Mouse (Mus musculus) heart, postnatal 4 days (tissue): ENCODE measurements at regions not wholly inside any gene's neighbourhood (a gene's known extent, or its start where the extent isn't known, plus 50 kb on each side); places are given as distances from the start of the nearest gene placed in this dataset.

Source experiments
- DNase-seq: peaks from one replicate; pipeline ENCODE4 v3.0.0; 2021

GRCm38 (mm10) chr1:90353325-90353724 is 149.5 kb downstream of the Ackr3 start:
- no peak for DNase-seq

DNA sequence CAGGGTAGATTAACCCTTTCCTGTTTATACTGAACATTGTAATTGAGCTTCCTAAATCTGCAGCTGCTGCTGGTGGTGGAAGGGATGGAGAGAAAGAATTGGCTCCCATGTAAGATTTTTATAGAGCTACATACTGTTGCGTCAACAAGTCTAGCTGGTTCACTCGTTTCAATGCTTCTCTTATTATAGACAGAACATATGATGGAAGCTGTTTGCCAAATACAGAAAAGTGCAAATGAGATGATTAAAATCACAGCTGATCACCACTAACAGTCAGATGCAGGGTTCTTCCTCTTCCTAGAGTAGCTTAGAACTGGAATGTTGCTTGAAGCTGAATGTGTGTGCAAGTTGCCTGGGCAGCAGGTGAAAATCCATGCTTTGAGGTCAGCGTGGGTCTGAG is 152.8 kb downstream of the Ackr3 start:
- no peak for DNase-seq

DNA sequence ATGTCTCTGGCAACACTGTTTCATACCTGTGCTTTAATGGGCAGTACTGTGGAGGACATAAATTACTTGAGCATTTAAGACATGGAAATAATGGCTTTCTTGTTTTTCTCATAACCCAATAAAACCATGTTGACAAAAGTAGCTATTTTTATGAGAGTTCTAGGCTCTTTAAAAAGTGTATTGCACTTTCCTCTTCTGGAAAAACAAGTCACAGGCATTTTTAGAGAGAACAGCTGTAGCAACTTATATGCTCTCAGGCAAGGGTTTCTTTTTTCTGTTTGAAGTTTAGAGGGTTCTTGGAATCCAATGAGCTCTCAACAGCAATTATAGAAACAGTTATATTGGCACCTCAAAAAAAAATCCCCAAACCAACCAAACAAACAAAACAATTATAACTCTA is 153.6 kb downstream of the Ackr3 start:
- no peak for DNase-seq

GRCm38 (mm10) chr1:90358971-90359370 is 155.2 kb downstream of the Ackr3 start:
- peak; percentile 37 for DNase-seq

GRCm38 (mm10) chr1:90360065-90360464 is 156.3 kb downstream of the Ackr3 start:
- peak; percentile 15 for DNase-seq

DNA sequence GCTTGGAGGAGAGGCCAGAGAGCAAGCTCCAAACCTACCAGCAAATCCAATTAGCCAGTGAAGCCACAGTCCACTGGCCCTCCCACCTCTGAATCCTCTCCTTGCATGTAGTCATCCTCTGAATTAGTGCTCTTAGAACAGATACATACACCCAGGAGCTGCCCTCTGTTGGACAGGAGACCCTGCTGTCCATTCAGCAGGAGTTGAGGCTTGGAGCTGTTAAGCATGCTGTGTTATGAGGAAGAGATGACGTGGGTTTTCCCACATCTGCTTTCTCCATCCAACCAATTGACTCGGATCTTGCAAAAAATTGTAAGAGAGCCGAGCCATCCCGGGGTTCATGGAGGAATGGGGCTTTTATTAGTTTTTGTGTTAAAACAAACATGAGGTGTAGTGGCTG is 160.7 kb downstream of the Ackr3 start:
- DNase-seq: no peak

DNA sequence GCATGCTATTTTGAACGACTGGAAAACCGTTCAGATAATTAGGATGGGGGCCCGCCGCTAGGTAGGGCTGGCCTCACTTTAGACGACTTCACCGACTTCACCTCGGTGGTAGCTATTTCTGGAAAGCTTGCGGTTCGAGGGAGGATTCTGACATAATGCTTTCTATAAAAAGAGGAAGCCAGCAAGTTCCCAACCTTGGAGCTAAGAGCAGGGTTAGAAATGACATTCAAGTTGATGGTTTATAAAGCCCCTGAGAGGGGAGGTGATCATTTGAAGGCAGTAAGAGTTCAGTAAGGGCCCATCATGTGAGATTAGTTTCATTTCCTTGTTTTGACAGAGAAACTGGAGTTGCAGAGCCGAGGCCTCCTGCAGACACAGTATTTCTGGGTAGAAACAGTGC is 164.8 kb downstream of the Ackr3 start:
- DNase-seq: peak; percentile 22

DNA sequence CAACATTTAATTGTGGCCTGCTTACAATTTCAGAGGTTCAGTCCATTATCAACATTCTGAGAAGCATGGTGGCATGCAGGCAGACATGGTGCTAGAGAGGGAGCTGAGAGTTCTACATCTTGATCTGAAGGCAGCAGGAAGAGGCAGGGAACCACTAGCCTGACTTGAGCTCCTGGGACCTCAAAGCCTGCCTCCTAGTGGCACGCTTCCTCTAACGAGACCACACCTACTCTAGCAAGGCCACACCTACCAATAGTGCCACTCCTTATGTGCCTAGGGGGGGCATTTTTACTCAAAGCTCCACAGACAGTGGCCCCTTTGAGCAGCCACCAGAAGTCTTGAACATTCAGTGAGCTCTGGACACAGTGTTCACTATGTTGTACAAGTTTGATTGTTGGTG is 165.5 kb downstream of the Ackr3 start:
- DNase-seq: peak; percentile 25

DNA sequence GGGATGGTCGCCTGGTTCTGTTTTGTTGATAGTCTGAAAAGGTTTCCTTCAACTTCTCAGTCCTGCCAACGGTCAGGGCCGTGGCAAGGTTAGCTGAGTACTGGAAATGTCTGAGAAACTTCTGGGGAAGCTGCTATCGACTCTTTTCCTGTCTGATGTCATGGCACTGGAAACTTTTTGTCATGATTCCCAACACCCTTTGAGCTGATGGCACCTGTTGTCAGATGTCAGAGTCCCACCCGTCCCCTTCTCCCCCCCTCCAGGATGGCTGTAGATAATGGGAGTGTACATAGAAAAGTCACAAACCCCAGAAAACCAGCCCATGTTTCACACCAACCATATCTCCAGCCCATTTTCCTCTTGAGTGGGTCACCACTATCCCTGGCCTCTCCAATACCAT is 167.0 kb downstream of the Ackr3 start:
- no peak for DNase-seq

- DNase-seq: no peak
Measured at GRCm38 (mm10) chr1:90373001-90373400, 169.2 kb downstream of the Ackr3 start.

DNA sequence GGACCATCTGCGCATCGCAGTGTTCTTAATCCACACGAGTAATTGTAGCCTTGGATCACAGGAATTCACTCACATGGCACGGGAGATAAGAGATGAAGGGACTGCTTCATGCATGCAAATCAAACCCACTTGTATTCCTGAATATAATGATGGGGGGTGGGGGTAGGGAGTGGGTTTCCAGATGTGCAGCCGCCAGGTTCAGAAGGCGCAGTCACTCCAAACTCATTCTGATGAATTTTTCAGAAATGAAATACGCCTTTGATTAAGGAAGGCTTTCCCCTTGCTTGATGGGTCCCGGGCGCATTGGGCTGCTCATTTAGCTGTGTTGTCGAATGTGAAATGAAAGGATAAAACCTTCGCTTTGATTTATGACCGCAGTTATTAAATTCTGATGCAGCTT is 170.7 kb downstream of the Ackr3 start:
- DNase-seq: no peak

DNA sequence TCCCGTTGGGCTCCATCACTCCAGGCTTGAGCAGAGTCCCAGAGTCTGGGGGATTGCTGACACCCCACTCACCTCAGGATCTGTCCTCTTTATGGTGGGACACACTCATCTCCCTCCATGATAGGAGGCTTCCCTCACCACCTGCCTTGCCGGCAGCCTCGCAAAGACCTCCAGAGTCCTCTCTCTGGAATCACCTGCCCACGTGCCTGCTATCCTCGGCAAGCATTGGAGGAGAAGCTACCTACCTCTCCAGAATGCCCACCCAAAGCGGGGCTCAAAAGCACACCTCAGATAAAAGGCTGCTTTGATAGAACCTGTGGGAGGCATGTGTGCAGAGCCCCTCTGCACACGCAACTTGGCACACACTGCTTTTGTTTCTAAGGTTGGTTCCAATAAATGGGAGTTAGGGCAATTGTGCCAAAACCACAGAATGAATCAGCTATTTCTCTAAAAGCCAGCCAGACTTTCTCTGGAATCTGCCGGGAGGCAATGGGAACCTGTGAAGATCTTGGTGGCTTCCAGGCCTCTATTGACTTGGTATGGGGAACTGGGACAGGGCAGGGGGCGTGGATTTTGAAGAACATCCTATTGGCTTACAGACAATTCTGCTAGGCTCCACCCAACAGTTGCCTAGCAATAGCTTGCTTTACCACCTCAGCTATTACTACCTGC is 176.4 kb downstream of the Ackr3 start:
- no peak for DNase-seq

DNA sequence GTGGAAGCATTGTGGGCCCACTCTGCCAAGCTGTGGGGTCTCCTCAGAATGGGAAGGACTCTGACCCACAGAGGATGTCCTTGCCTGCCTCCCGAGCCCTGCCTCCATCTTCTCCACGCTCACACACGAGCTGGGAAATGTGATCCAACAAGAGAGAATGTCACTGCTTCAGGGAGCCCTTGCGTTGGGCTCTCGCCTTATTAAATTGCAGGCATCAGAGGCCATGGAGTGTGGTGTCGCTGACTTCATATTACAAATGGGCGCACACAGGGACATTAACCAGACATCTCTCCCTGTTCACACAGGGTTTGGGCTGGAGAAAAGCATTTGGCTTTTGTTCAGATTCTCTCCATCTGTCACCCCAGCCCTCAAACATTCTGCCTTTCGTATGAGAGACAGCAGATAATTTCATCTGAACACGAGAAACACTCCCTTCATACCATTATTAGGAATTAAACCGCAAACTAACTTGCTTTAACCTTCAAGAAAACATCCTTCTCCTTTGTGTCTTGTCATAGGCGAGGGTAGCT is 179.2 kb downstream of the Ackr3 start:
- DNase-seq: no peak

DNA sequence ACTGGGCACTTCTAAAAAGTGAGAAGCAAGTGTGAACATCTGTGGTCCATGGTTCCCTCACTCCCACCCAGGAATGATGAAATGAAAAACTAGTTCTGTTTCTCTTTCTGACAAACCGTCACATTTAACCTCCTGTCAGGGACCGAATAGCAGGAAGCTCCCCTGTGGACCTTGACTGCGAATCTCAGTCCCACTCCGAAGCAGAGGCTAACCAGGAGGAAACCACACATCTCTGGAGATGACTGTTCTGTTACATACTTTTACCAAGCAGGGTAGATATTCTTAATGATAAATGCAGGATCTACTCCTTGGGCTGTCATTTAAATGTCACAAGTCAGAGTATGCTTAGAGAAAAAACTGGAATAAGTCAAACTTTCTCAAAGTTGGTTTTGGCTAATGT is 181.2 kb downstream of the Ackr3 start:
- no peak for DNase-seq

GRCm38 (mm10) chr1:90386792-90387191 is 183.0 kb downstream of the Ackr3 start:
- DNase-seq: no peak

DNA sequence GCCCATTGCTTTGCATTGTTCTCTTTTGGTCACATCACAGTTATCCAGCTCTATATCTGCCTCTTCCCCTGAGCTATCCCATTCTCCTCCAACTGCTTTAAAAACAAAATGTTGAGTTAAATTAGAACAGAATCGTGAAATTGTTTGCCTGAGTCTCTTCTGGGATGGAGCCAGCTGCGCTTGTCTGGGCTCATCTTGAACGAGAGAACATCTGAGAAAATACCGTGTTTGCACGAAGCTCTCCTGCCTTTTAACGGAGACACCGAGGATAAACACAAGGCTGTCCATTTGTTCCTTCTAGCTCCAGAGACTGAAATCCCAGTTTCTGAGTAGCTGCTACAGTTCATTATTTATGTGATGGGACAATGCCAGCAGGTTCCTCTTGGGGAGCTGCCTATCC is 186.6 kb downstream of the Ackr3 start:
- no peak for DNase-seq

DNA sequence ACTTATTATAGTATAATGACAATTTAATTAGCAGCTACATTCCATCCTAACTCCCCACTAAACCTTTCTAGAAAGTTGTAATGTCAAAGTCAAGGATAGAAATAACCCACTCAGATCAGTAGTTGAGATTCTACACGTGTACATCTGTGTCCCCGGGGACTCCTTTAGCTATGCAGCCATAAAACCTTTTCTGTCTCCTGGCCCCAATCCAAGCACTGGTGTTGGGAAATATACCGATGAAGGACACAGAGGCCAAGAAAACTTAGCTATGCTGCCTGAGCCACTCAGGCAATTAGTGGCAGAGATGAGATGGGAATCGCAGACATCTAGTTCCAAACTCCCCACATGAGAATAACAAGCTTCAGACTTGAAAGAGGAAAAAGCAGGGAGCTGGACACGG is 190.1 kb downstream of the Ackr3 start:
- DNase-seq: no peak

GRCm38 (mm10) chr1:90395331-90396016 is 191.7 kb downstream of the Ackr3 start:
- peak; percentile 15 for DNase-seq

DNA sequence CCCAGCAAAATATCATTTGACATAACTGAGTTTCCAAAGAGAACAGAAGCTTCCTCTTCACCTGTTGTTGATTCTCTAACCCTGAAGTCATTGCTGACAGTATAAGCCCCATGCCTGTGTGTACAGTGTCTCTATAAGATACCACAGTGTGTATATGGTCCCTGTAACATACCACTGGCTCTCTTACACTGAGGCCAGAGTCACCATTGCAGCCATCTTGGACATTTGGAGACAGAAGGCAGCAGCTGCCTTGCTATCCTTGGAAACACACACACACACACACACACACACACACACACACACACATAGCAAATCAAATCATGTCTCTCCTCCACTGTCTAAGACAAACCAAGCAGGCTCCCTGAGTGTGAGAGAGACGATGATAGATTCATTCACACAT is 192.9 kb downstream of the Ackr3 start:
- DNase-seq: no peak

GRCm38 (mm10) chr1:90397355-90397754 is 193.6 kb downstream of the Ackr3 start:
- no peak for DNase-seq

DNA sequence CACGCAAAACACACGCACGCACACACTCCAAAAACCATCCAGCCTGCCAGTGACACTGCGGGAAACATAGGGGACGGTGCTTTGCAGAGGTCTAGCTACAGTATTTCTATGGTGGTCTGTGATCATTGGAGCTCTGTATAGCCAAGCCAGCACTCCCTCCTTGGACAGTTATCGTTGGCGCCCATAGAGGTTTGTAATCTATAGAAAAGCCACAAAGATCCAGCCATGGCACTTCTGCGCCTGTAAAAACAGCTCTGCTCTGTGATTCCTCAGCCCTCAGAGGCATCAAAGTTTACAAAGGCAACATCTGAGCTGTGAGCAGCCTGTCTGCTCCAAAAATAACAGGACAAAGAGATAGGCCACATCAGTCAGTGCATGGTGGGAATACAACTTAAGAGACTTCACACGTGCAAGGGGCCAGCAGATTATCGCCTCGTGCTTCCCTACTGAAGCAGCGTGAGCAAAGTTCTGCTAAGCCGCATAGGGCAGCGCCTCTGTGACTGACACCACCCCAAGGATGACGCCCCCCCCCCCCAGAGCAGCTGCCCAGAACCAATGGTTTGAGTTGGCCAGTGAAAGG is 194.7 kb downstream of the Ackr3 start:
- DNase-seq: peak; percentile 7

DNA sequence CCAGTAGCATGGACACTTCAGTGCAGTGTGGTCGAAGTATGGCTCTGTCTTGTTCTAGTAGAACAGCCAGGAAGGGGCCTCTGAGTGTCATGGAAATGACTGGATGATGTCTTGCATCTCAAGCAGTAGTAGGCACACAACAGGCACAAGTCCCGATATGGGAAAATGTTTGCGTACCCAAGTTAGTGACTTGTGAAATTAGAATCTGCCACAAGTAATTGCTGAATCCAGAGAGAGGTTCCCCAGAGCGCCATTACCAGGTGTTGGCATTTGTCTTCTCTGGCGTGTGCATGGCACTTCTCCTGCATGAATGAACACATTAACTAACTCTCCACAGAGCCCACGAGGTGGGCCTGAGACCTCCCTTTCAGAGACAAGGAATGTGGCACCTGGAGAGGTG is 199.3 kb downstream of the Ackr3 start:
- DNase-seq: no peak

DNA sequence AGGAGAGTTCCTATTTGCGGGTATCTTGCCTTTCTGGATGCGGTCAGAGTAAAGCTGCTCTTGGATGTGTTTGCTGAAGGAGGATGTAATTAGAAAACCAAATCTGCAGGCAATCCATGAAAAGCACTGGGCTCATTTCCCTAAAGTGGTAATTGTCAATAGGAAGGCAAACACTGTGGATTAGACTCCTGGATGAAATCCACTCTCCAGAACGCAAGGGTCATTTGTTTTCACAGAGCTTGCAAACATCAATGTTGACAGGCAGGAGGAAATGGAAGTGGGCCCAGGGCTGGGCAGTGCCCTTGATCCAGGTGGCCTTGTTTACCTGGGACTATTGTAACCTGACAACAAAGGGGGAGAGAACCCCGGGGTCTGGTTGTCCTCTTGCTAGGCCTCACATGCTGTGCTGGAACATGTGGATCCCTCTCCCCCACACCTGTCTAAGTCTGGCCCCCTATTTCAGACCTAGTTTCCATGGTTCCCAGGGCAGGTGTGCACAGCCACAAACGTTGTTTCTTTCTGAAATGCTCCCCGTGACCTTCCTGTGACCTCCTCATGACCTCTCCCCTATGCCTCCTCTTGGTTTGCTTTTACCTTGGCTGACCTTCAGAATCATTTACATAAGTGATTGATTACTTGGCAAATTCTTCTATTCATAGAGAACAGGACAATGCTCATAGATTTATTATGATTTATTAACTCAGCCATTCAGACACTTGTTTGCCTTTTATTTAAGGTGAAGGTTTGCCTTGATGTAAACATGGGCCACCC is 197.9 kb upstream of the Cops8 start:
- no peak for DNase-seq
